Mouse (Mus musculus) liver, embryonic 11.5 days (tissue): ENCODE measurements around the gene Ahsa1. TPM values are rescaled to one million over a fixed set of nuclear protein-coding genes. Genes with fewer than 3 reads are reported as not detected.
"Not testable (repeated sequence)": the region's sequence is repeated elsewhere in the genome, so short reads cannot be mapped to it uniquely, and the experiment has no call there.

ENCODE experiments used
- ATAC-seq: fragments of 200-750 bp; cut with Nextera tagmentation; replicated peaks from 2 replicates; pipeline ENCODE4 v1.8.0; 2017; ENCODE audit warnings: moderate number of reproducible peaks, mild to moderate bottlenecking, moderate TSS enrichment, moderate library complexity; ENCODE audit not compliant: low FRiP score
- DNase-seq: peaks from one replicate; pipeline ENCODE4 v3.0.0-alpha.2; 2017; ENCODE audit warnings: low spot score
- H3K27ac ChIP-seq: fragments of 300-500 bp; sonication (generic); 2 replicates; pipeline ENCODE4 v1.5.1; 2014; ENCODE audit warnings: mild to moderate bottlenecking, low read depth, low read length, control low read depth
- H3K27me3 ChIP-seq: fragments of 300-500 bp; sonication (generic); replicated peaks from 2 replicates; pipeline ENCODE4 v1.6.1; 2014; ENCODE audit warnings: low read length, mixed read lengths; ENCODE audit not compliant: control insufficient read depth, insufficient read depth
- H3K36me3 ChIP-seq: fragments of 300-500 bp; sonication (generic); 2 replicates; pipeline ENCODE4 v1.6.1; 2014; ENCODE audit warnings: mild to moderate bottlenecking, low read length, moderate library complexity, mixed read lengths; ENCODE audit not compliant: control insufficient read depth, insufficient read depth
- H3K4me1 ChIP-seq: fragments of 300-500 bp; sonication (generic); replicated peaks from 2 replicates; pipeline ENCODE4 v1.6.1; 2014; ENCODE audit warnings: low read length, mixed read lengths; ENCODE audit not compliant: control insufficient read depth, insufficient read depth
- H3K4me2 ChIP-seq: fragments of 300-500 bp; sonication (generic); 2 replicates; pipeline ENCODE4 v1.6.1; 2014; ENCODE audit warnings: mild to moderate bottlenecking, control low read depth, moderate library complexity
- H3K4me3 ChIP-seq: fragments of 300-500 bp; sonication (generic); 2 replicates; pipeline ENCODE4 v1.5.1; 2014; ENCODE audit warnings: low read depth, low read length, control low read depth
- H3K9ac ChIP-seq: fragments of 300-500 bp; sonication (generic); 2 replicates; pipeline ENCODE4 v1.6.1; 2014; ENCODE audit warnings: low read depth, low read length, control low read depth
- H3K9me3 ChIP-seq: fragments of 300-500 bp; sonication (generic); 2 replicates; pipeline ENCODE4 v1.6.1; 2016; ENCODE audit warnings: low read length, inconsistent platforms, mixed read lengths; ENCODE audit not compliant: control insufficient read depth
- WGBS: fragments of 180-500 bp; shearing (Covaris S2); extraction: QIAGEN DNeasy Blood & Tissue Kit; methylation state at CpG from one replicate; pipeline ENCODE4 v1.1.7; 2014; 5-methylcytosine and 5-hydroxymethylcytosine counted together
- polyA plus RNA-seq: library from polyadenylated mRNA; unstranded; fragments of >200 nt; fragmentation: Nextera tagmentation; extraction: Ambion mirVana; gene quantifications from 2 replicates; pipeline ENCODE4 v1.2.1, GENCODE M21; 2014

The Ahsa1 gene
- polyA plus RNA-seq, 1 experiment from 2014 or later: 296 TPM

DNA sequence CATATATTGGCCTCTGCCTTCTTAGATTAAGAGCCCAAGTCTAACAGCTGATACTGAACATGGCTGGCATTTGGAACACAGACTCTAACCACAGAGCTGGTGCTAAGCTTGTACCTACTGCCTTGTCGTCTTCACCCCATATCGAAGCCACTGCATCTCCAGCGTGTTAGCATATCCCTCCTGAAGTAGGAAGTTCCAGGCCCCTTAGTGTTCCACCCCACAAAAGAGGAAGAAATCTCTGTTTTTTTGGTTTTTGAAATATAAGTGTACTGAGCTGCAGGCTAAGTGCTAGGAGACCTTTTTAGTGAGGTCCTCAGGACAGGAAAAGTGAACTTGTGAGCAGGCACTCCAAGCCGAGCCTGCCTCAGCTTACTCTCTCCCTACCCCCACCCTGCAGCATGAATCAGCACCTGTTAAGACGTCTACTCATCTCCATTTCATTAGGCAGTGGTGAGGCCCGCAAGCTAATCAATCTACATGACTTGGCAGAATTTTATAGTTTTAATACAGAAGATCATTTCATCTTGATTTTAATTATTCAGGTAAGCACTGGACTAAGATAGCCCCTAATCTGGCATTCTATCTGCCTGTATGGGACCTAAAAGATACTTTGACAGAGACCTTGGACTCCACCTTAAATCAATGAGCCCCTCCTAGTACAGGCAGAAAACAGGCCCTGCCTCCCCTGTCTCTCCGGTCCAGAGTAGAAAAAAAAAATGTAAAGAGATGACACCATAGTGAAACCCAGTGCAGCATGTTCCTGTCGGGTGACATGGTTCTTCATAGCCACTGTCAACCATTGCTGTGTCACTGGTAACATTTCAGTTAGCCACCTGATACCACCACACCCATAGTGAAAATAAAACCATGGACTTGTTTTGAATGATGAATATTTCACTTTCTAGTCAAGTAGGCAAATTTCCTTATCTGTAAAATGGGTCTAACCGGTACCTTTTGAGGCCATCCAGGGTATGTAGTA lies 8.9 kb downstream of the Ahsa1 start:
- Histone ChIP-seq H3K9me3 (no peaks in the 10 kb centered on the region), H3K4me2 (no peak overlapping the region), H3K36me3 (peaks cover 50% of the 10 kb centered on the region), H3K27ac (peak overlapping the region; percentile 32; the same call in 1 of the 2 replicates), H3K4me3 (no peak overlapping the region), H3K4me1 (peaks cover 21% of the 10 kb centered on the region), H3K27me3 (no peaks in the 10 kb centered on the region), H3K9ac (no peak overlapping the region)
- ATAC-seq (peak; percentile 53), DNase-seq (peak; percentile 28)
- 67% methylated on average over 9 of the region's 9 CpGs for WGBS

- not testable (repeated sequence) for H3K9ac ChIP-seq, H3K27ac ChIP-seq, H3K27me3 ChIP-seq, H3K4me3 ChIP-seq, H3K9me3 ChIP-seq, H3K4me2 ChIP-seq, DNase-seq, ATAC-seq
- 79% methylated on average over 4 of the region's 4 CpGs for WGBS
- Histone ChIP-seq H3K36me3 (peaks cover 34% of the 10 kb centered on the region), H3K4me1 (peaks cover 23% of the 10 kb centered on the region)
Measured at GRCm38 (mm10) chr12:87277251-87277650, 11.0 kb downstream of the Ahsa1 start.

GRCm38 (mm10) chr12:87278118-87278730 lies 11.9 kb downstream of the Ahsa1 start:
- Histone ChIP-seq H3K4me3 (no peak overlapping the region), H3K27me3 (no peaks in the 10 kb centered on the region), H3K36me3 (peaks cover 26% of the 10 kb centered on the region), H3K4me2 (no peak overlapping the region), H3K4me1 (peaks cover 23% of the 10 kb centered on the region), H3K9me3 (no peaks in the 10 kb centered on the region), H3K9ac (no peak overlapping the region), H3K27ac (peak overlapping the region; percentile 45; the same call in 1 of the 2 replicates)
- DNase-seq (peak; percentile 49), ATAC-seq (peak; percentile 62)
- 15% methylated on average over 6 of the region's 6 CpGs for whole genome bisulfite sequencing

- Histone ChIP-seq H3K4me1 (peaks cover 21% of the 10 kb centered on the region), H3K27me3 (no peaks in the 10 kb centered on the region), H3K9me3 (no peaks in the 10 kb centered on the region), H3K36me3 (peaks cover 15% of the 10 kb centered on the region), H3K27ac (no peak overlapping the region), H3K4me2 (no peak overlapping the region), H3K4me3 (no peak overlapping the region), H3K9ac (no peak overlapping the region)
- peak; percentile 30 for DNase-seq
- no peak for ATAC-seq
- WGBS: 42% methylated on average over 3 of the region's 3 CpGs
Measured at GRCm38 (mm10) chr12:87279350-87279749, 13.1 kb downstream of the Ahsa1 start.

DNA sequence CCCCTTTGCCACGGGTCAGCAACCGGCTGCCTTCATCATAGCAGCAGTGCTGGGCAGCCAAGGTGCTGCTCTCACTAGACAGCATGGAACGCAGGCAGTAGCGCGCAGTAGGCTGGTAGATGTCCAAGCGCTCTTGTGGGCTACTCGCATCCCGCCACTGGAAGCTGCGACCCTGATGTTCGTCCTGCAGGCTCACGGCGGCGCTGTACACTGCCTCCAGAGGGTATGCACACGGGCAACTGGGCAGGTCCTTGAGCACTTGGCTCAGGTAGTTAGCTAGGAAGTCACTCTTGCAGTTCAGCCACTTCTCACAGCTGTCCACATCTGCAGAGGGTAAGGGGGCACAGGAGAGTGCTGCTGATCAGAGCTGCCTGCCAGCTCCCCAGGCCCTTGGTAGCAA lies 13.6 kb downstream of the Ahsa1 start:
- no peak for ATAC-seq
- peaks cover 17% of the 10 kb centered on the region for H3K4me1 ChIP-seq

GRCm38 (mm10) chr12:87281766-87282165 lies 15.5 kb downstream of the Ahsa1 start:
- WGBS: 22% methylated on average over 1 of the region's 1 CpGs
- no peak for DNase-seq
- Histone ChIP-seq H3K27ac (no peak overlapping the region), H3K36me3 (no peaks in the 10 kb centered on the region), H3K4me3 (no peak overlapping the region), H3K9me3 (no peaks in the 10 kb centered on the region), H3K4me2 (no peak overlapping the region), H3K9ac (no peak overlapping the region), H3K4me1 (peaks cover 16% of the 10 kb centered on the region; the same call in 1 of the 2 replicates), H3K27me3 (no peaks in the 10 kb centered on the region)
- ATAC-seq: no peak

More for the DNA sequence above, 13.6 kb downstream of the Ahsa1 start:
- Histone ChIP-seq H3K36me3 (peaks cover 11% of the 10 kb centered on the region; the same call in 1 of the 2 replicates), H3K9me3 (no peaks in the 10 kb centered on the region), H3K4me2 (no peak overlapping the region), H3K27ac (no peak overlapping the region), H3K9ac (no peak overlapping the region), H3K4me3 (no peak overlapping the region), H3K27me3 (no peaks in the 10 kb centered on the region)
- WGBS: 47% methylated on average over 14 of the region's 14 CpGs
- DNase-seq: no peak

DNA sequence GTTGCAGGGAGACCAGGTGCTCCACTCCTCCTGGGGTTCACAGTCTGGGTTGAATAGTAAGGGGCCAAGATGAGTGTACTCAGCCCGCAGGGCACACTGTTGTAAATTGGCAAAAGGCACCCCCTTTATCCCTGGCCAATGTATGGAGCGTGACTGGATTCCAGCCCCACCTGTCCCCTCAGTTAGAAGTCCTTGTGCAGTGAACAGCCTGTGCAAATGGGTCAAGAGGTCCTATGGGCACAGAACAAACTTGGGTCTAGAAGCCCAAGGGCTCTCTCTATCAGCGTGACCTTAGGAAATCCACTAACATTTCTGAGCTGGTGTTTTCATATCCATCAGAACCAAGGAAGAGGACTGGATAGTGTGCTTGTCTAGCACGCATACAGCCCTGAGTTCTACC lies 16.5 kb downstream of the Ahsa1 start:
- H3K9me3 ChIP-seq: no peaks in the 10 kb centered on the region
- H3K27ac ChIP-seq: no peak overlapping the region
- H3K36me3 ChIP-seq: no peaks in the 10 kb centered on the region
- peaks cover 16% of the 10 kb centered on the region; the same call in 1 of the 2 replicates for H3K4me1 ChIP-seq
- no peak overlapping the region for H3K4me2 ChIP-seq
- no peak for ATAC-seq
- DNase-seq: no peak
- WGBS: 91% methylated on average over 4 of the region's 4 CpGs
- no peaks in the 10 kb centered on the region for H3K27me3 ChIP-seq
- no peak overlapping the region for H3K9ac ChIP-seq
- no peak overlapping the region for H3K4me3 ChIP-seq

DNA sequence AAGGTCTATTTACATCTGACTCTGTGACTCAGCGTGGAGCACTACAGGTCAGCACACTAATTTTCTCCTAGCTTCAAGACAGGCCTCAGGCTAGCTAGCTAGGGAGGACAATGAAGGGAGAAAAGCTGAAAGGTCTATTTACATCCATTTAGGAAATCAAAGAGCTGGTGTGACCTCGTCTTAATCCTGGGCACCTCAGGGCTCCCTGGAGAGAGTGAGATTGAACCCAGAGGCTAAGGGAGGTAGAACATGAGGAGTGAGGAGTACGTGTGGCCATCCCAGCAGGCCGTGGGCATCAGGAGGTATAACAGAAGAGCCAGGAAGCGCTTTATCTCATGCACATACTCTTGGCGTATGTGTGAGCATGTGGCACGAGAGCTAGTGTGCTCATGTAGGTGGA lies 17.4 kb downstream of the Ahsa1 start:
- Histone ChIP-seq H3K9ac (no peak overlapping the region), H3K4me2 (no peak overlapping the region), H3K9me3 (no peaks in the 10 kb centered on the region), H3K27me3 (no peaks in the 10 kb centered on the region), H3K36me3 (no peaks in the 10 kb centered on the region), H3K27ac (no peak overlapping the region), H3K4me3 (no peak overlapping the region), H3K4me1 (peaks cover 10% of the 10 kb centered on the region; the same call in 1 of the 2 replicates)
- DNase-seq: peak; percentile 21
- WGBS: 69% methylated on average over 7 of the region's 7 CpGs
- ATAC-seq: no peak
